Mouse (Mus musculus) myocyte (in vitro differentiated cells): Measurements from ENCODE around the gene Hist1h1a. TPM values are rescaled to one million over a fixed set of nuclear protein-coding genes. Genes with fewer than 3 reads are reported as not detected.
"Not testable (repeated sequence)": the region's sequence is repeated elsewhere in the genome, so short reads cannot be mapped to it uniquely, and the experiment has no call there.

Source experiments
- H3K27me3 ChIP-seq: one replicate; pipeline ENCODE4 v1.6.1; 2011; ENCODE audit not compliant: control insufficient read depth, insufficient read depth, insufficient read length
- H3K36me3 ChIP-seq: one replicate; pipeline ENCODE4 v1.6.1; 2011; ENCODE audit not compliant: control insufficient read depth, insufficient read depth
- H3K4me2 ChIP-seq: one replicate; pipeline ENCODE4 v1.6.1; 2011; ENCODE audit warnings: low read depth, control low read depth
- H3K4me3 ChIP-seq: one replicate; pipeline ENCODE4 v1.5.1; 2011; ENCODE audit warnings: mild to moderate bottlenecking, control low read depth, moderate library complexity
- H3K79me2 ChIP-seq: one replicate; pipeline ENCODE4 v1.6.1; 2011; ENCODE audit not compliant: control insufficient read depth, insufficient read depth
- H3ac ChIP-seq: one replicate; pipeline ENCODE4 v1.6.1; 2011; ENCODE audit not compliant: control insufficient read depth, insufficient read length
- CEBPB ChIP-seq: IDR thresholded peaks from 2 replicates; pipeline ENCODE4 v1.6.1; 2011; ENCODE audit warnings: mild to moderate bottlenecking, moderate library complexity; ENCODE audit not compliant: poor library complexity, insufficient read depth, severe bottlenecking
- E2F4 ChIP-seq: IDR thresholded peaks from one replicate; pipeline ENCODE4 v1.6.1; 2011; ENCODE audit warnings: mild to moderate bottlenecking, control low read depth, moderate library complexity; ENCODE audit not compliant: insufficient read depth
- MAX ChIP-seq: IDR thresholded peaks from one replicate; pipeline ENCODE4 v1.6.1; 2011; ENCODE audit warnings: low read depth, mild to moderate bottlenecking, control low read depth
- MYOD1 ChIP-seq, 3 experiments: IDR thresholded peaks; one replicate each; pipeline ENCODE4 v1.6.1; 2011; ENCODE audit warnings: control low read depth in 2 of 3, low read depth in 2 of 3, mild to moderate bottlenecking in 2 of 3, moderate library complexity in 1 of 3; ENCODE audit not compliant: insufficient read length in 2 of 3, control insufficient read depth in 1 of 3
- MYOG ChIP-seq, 3 experiments: IDR thresholded peaks; one replicate each; pipeline ENCODE4 v1.6.1; 2011; ENCODE audit warnings: control low read depth in 2 of 3, low read depth in 2 of 3, mild to moderate bottlenecking in 2 of 3; ENCODE audit not compliant: insufficient read length in 2 of 3, control insufficient read depth in 1 of 3, insufficient read depth in 1 of 3
- POLR2A ChIP-seq: IDR thresholded peaks from one replicate; pipeline ENCODE4 v1.6.1; 2011; ENCODE audit warnings: low read depth, mild to moderate bottlenecking, control low read depth, moderate library complexity; ENCODE audit not compliant: insufficient read length
- POLR2AphosphoS2 ChIP-seq: IDR thresholded peaks from one replicate; pipeline ENCODE4 v1.6.1; 2011; ENCODE audit warnings: low read depth, control low read depth; ENCODE audit not compliant: insufficient read length
- REST ChIP-seq: IDR thresholded peaks from one replicate; pipeline ENCODE4 v1.6.1; 2011; ENCODE audit warnings: mild to moderate bottlenecking, control low read depth, moderate library complexity; ENCODE audit not compliant: insufficient read depth, insufficient read length
- SRF ChIP-seq: IDR thresholded peaks from one replicate; pipeline ENCODE4 v1.6.1; 2011; ENCODE audit warnings: low read depth; ENCODE audit not compliant: control insufficient read depth, insufficient read length
- TCF12 ChIP-seq: IDR thresholded peaks from one replicate; pipeline ENCODE4 v1.6.1; 2011; ENCODE audit warnings: mild to moderate bottlenecking, control low read depth; ENCODE audit not compliant: poor library complexity, insufficient read depth, severe bottlenecking
- TCF3 ChIP-seq: IDR thresholded peaks from one replicate; pipeline ENCODE4 v1.6.1; 2011; ENCODE audit warnings: low read depth, control low read depth; ENCODE audit not compliant: insufficient read length
- USF1 ChIP-seq: IDR thresholded peaks from one replicate; pipeline ENCODE4 v1.6.1; 2011; ENCODE audit warnings: low read depth, mild to moderate bottlenecking, control low read depth, moderate library complexity
- polyA plus RNA-seq: library from polyadenylated mRNA; unstranded; fragments of >200 nt; fragmentation: generic; extraction: Trizol; gene quantifications from one replicate; pipeline ENCODE4 v1.2.1, GENCODE M21; 2012; ENCODE audit warnings: missing spikeins

The Hist1h1a gene
- polyA plus RNA-seq, 1 experiment: 0.98 TPM

GRCm38 (mm10) chr13:23760972-23761864, 2.2 kb upstream of the Hist1h1a start, which contains the start of gene Hist1h4a:
Gene Hist1h4a, minus strand, starts transcription at chr13:23761230.
- H3K4me2 ChIP-seq: peak within 1 kb of the TSS; percentile 96
- H3K36me3 ChIP-seq: no peaks in the 10 kb centered on the region
- H3K4me3 ChIP-seq: peak within 1 kb of the TSS; percentile 29
- no peak for TF ChIP-seq MYOD1 (IDR thresholded peaks at IDR 0.05; ENCODE audit: control insufficient read depth in 1 of 3, insufficient read length in 2 of 3, low read depth in 2 of 3)
- no peak for TF ChIP-seq TCF12
- TF ChIP-seq SRF: peak; percentile 46
- peak; percentile 77 for TF ChIP-seq POLR2A
- TF ChIP-seq POLR2AphosphoS2: peak; percentile 91
- TF ChIP-seq E2F4: peak; percentile 94
- no peaks in the 10 kb centered on the region for H3K79me2 ChIP-seq
- no peak within 1 kb of the TSS for H3ac ChIP-seq
- H3K27me3 ChIP-seq: no peaks in the 10 kb centered on the region

GRCm38 (mm10) chr13:23761871-23762821, 1.3 kb upstream of the Hist1h1a start, which contains the start of gene Hist1h3a:
Gene Hist1h3a, minus strand, starts transcription at chr13:23762386.
- peak within 1 kb of the TSS; percentile 29 for H3K4me3 ChIP-seq
- not testable (repeated sequence) for H3K79me2 ChIP-seq, H3ac ChIP-seq, H3K36me3 ChIP-seq, H3K27me3 ChIP-seq
- peak within 1 kb of the TSS; percentile 100 for H3K4me2 ChIP-seq
- TF ChIP-seq POLR2A (peak; percentile 87), POLR2AphosphoS2 (peak; percentile 91)

GRCm38 (mm10) chr13:23763242-23763585, 252 bp upstream of the Hist1h1a start:
- H3K27me3 ChIP-seq: no peaks in the 10 kb centered on the region
- H3ac ChIP-seq: no peak overlapping the region
- no peaks in the 10 kb centered on the region for H3K36me3 ChIP-seq
- H3K4me3 ChIP-seq: peak overlapping the region; percentile 29
- TF ChIP-seq TCF12 (no peak), MYOD1 (IDR thresholded peaks at IDR 0.05; ENCODE audit: control insufficient read depth in 1 of 3, insufficient read length in 2 of 3, low read depth in 2 of 3) (no peak), E2F4 (no peak), MYOG (IDR thresholded peaks at IDR 0.05; ENCODE audit: control insufficient read depth in 1 of 3, insufficient read depth in 1 of 3, insufficient read length in 2 of 3, low read depth in 2 of 3) (no peak), USF1 (no peak), REST (no peak), CEBPB (no peak), TCF3 (no peak), POLR2AphosphoS2 (no peak), POLR2A (no peak), MAX (no peak), SRF (no peak)
- H3K4me2 ChIP-seq: peak overlapping the region; percentile 100
- H3K79me2 ChIP-seq: no peaks in the 10 kb centered on the region

GRCm38 (mm10) chr13:23764324-23765171, 1.1 kb downstream of the Hist1h1a start:
- Histone ChIP-seq H3K4me2 (peak overlapping the region; percentile 100), H3ac (no peak overlapping the region)
- TF ChIP-seq POLR2A (peak; percentile 6), POLR2AphosphoS2 (peak; percentile 67), SRF (no peak)

More at GRCm38 (mm10) chr13:23764324-23765171, 1.1 kb downstream of the Hist1h1a start:
- Histone ChIP-seq H3K36me3 (no peaks in the 10 kb centered on the region), H3K79me2 (no peaks in the 10 kb centered on the region), H3K4me3 (peak overlapping the region; percentile 29), H3K27me3 (no peaks in the 10 kb centered on the region)
